Mouse (Mus musculus): ENCODE results near the gene Cd55. TPM values are rescaled to one million over a fixed set of nuclear protein-coding genes. Genes with fewer than 3 reads are reported as not detected.
A peak's percentile ranks its signal among the peaks of the same experiment; 100 is the strongest.
"Not testable (repeated sequence)": the region's sequence is repeated elsewhere in the genome, so short reads cannot be mapped to it uniquely, and the experiment has no call there.

The Cd55 gene
- polyA plus RNA-seq, 1 experiment from 2014 or later: 1.6 TPM

DNA sequence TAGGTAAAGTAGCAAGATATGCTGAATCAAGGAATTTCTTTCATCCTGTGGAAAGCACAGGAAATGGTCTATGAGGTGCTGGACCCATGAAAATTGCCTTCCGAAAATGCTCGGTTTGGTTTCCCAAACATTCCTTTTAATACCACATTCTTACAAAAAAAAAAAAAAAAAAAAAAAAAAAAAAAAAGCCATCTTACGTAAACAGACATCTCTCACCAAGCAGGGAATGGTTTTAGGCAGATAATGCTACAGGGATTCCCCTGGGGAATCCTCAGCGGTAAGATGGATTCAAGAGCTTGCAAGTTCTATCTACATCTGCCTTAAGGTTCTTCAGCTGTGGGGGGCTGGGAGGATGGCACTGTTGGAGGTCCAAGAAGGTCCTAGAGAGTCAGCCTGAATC lies 7.5 kb upstream of the Cd55 start:
- no peaks in the 10 kb centered on the region for H3K9me3 ChIP-seq
- no peaks in the 10 kb centered on the region for H3K36me3 ChIP-seq (replicated peaks)
- no peaks in the 10 kb centered on the region for H3K27me3 ChIP-seq (ENCODE audit: poor library complexity, severe bottlenecking)
- DNase-seq (ENCODE audit: extremely low spot score, low spot score): no peak
- 85% methylated on average over 4 of the region's 4 CpGs for WGBS
- H3K27ac ChIP-seq: no peak overlapping the region
- no peaks in the 10 kb centered on the region for H3K4me1 ChIP-seq
- no peak overlapping the region for H3K4me3 ChIP-seq

DNA sequence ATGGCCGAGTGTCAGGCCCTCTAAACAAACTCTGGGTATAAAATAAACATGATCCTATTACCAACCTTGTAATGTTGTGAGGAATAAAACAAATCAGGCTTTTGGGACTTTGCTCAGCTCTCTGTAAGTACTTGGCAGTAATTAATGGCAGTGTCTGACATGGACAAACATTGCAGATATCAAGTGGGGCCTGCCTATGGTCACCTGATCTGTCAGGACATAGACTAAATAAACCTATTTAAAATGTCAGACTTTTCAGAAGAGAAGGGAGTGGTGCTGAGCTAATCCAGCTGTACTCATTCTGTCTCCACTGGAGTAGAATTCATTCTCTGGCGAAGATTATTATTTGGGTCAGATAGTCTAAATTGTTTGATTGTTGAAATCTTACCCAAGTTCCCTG lies 4.9 kb upstream of the Cd55 start:
- Histone ChIP-seq H3K27me3 (ENCODE audit: poor library complexity, severe bottlenecking) (peaks cover 13% of the 10 kb centered on the region), H3K36me3 (replicated peaks) (no peaks in the 10 kb centered on the region), H3K4me3 (no peak overlapping the region), H3K4me1 (peaks cover 5% of the 10 kb centered on the region), H3K9me3 (no peaks in the 10 kb centered on the region), H3K27ac (no peak overlapping the region)
- DNase-seq (ENCODE audit: extremely low spot score, low spot score): no peak
- WGBS: 83% methylated on average over 2 of the region's 2 CpGs

DNA sequence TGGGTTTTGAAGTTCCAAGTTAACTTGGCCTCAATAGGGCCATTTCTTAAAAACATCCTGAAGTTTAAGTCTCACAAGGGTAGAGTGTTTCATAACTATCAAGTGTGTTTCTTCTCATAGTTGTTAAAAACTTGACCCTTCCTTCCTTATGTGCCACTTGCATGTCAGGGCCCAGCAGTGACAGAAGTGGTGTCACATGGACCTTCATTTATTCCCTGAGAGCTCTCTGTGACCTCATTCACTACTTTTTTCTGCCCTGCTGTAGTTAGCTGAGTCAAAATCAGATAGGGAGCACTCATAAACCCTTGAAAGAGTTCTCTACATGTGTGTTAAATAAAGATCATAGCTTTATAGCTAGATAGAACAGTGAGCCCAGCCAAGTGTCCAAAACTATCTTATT lies 1.6 kb upstream of the Cd55 start:
- no peak for DNase-seq (ENCODE audit: extremely low spot score, low spot score)
- H3K4me1 ChIP-seq: peaks cover 10% of the 10 kb centered on the region
- no peak overlapping the region for H3K27ac ChIP-seq
- H3K27me3 ChIP-seq (ENCODE audit: poor library complexity, severe bottlenecking): peaks cover 13% of the 10 kb centered on the region
- H3K9me3 ChIP-seq: no peaks in the 10 kb centered on the region
- no peaks in the 10 kb centered on the region for H3K36me3 ChIP-seq (replicated peaks)
- H3K4me3 ChIP-seq: no peak overlapping the region

DNA sequence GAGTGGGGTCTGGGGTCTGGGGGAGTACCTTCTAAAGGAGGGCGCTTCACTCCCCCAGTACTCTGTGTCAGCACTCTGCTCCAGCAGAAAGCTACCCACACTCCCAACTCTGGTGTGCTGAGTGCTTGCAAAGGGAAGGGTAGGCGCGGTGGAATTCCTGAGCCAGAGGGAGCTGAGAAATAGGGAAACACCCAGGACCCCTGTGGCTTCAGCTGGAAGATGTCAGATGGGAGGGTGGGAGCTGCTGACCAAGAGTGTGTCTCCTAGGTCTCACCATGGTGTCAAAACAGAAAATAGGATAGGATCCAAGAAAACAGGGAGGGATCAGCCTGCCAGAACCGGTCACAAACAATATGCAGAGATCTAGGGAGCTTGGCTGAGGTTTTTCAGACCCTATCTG lies 323 bp upstream of the Cd55 start:
- DNase-seq (ENCODE audit: extremely low spot score, low spot score): no peak
- H3K9me3 ChIP-seq: no peaks in the 10 kb centered on the region
- H3K4me3 ChIP-seq: peak overlapping the region; percentile 68
- H3K27ac ChIP-seq: peak overlapping the region; percentile 82
- 5% methylated on average over 4 of the region's 4 CpGs for WGBS
- H3K36me3 ChIP-seq (replicated peaks): no peaks in the 10 kb centered on the region
- peaks cover 10% of the 10 kb centered on the region for H3K4me1 ChIP-seq
- H3K27me3 ChIP-seq (ENCODE audit: poor library complexity, severe bottlenecking): peaks cover 13% of the 10 kb centered on the region

DNA sequence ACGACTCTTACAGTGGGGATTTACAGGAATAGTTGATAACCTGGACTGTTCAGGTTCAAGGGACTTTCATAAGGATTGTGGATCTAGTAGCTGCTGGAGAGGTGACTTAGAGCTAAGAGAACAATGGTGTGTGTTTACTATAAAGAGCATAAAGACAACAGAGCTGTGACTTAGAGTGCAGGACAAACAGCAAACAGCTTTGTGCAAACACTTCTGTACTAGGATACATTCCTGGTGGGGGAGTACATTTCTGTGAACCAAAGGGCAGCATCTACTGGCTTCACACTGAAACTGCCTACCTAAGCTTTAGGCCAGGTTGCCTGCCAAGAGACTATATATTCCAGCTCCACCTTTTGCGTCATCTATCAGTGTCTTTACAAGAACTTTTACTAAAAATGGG lies 7.4 kb downstream of the Cd55 start:
- no peaks in the 10 kb centered on the region for H3K27me3 ChIP-seq (ENCODE audit: poor library complexity, severe bottlenecking)
- no peaks in the 10 kb centered on the region for H3K36me3 ChIP-seq (replicated peaks)
- no peaks in the 10 kb centered on the region for H3K4me1 ChIP-seq
- no peak overlapping the region for H3K4me3 ChIP-seq
- no peak overlapping the region for H3K27ac ChIP-seq
- 93% methylated on average over 2 of the region's 2 CpGs for WGBS
- DNase-seq (ENCODE audit: extremely low spot score, low spot score): no peak
- no peaks in the 10 kb centered on the region for H3K9me3 ChIP-seq

DNA sequence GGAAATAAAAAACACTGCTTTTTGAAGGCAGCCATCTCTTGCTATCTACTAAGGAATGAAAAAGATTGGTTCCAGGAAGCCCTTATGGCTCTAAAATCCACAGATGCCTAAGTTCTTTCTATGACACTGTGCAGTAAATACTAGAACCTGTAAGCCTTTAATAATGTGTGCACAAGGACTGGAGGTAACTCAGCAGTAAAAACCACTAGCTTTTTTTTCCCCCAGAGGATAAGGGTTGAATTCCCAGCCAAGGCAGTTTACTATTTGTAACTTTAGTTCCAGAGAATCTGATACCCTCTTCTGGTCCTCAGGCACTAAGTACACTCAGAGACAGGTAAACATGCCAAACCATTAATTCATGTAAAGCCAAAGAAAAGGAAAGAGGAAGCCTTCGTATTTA lies 19.6 kb downstream of the Cd55 start:
- H3K9me3 ChIP-seq; H3K4me3 ChIP-seq; H3K4me1 ChIP-seq; DNase-seq (ENCODE audit: extremely low spot score, low spot score); H3K27ac ChIP-seq; H3K36me3 ChIP-seq (replicated peaks); H3K27me3 ChIP-seq (ENCODE audit: poor library complexity, severe bottlenecking): not testable (repeated sequence)
- WGBS: 77% methylated on average over 1 of the region's 1 CpGs

DNA sequence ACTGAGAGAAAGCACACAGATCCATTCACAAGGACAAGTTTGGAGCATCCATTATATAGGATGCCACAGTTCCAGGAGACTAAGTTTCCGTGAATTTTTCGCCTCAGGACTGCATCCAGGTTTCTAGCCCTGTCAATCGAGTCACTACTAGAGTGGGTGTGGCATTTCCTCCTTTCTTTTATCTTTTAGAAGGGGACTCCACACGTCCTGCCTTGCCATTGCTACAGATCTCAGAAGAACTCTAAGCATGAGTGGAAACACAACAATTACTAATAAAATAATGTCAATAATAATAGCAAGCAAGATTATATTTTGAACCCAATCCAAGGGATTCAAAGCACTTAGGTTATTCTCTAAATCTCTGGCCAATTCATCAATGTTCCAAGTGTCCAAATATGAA lies 31.6 kb downstream of the Cd55 start:
- Histone ChIP-seq H3K4me3 (no peak overlapping the region), H3K36me3 (replicated peaks) (no peaks in the 10 kb centered on the region), H3K4me1 (no peaks in the 10 kb centered on the region), H3K27me3 (ENCODE audit: poor library complexity, severe bottlenecking) (no peaks in the 10 kb centered on the region), H3K27ac (no peak overlapping the region), H3K9me3 (peaks cover 9% of the 10 kb centered on the region; the same call in 1 of the 2 replicates)
- 83% methylated on average over 4 of the region's 4 CpGs for WGBS
- no peak for DNase-seq (ENCODE audit: extremely low spot score, low spot score)

DNA sequence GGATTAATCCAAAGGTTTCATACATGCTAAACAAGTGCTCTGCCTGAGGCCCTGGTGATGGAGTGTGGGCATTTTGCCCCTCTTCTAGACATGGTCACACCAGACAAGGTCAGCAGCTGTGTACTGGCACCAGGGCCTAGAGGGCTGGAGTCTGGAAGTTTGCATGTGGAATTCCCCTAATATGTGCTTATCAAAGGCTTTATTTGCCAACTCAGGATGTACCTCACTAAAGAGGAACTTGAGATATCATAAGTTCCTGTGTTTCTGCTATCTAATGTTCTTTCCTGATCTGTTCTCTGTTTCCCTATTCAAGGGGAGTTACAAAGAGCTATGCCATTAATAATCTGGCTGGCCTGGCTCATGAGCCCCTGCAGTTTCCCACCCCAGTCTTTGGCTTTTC lies 33.9 kb downstream of the Cd55 start:
- not testable (repeated sequence) for H3K36me3 ChIP-seq (replicated peaks); H3K4me1 ChIP-seq; H3K27ac ChIP-seq; DNase-seq (ENCODE audit: extremely low spot score, low spot score); H3K9me3 ChIP-seq; H3K4me3 ChIP-seq; H3K27me3 ChIP-seq (ENCODE audit: poor library complexity, severe bottlenecking)

DNA sequence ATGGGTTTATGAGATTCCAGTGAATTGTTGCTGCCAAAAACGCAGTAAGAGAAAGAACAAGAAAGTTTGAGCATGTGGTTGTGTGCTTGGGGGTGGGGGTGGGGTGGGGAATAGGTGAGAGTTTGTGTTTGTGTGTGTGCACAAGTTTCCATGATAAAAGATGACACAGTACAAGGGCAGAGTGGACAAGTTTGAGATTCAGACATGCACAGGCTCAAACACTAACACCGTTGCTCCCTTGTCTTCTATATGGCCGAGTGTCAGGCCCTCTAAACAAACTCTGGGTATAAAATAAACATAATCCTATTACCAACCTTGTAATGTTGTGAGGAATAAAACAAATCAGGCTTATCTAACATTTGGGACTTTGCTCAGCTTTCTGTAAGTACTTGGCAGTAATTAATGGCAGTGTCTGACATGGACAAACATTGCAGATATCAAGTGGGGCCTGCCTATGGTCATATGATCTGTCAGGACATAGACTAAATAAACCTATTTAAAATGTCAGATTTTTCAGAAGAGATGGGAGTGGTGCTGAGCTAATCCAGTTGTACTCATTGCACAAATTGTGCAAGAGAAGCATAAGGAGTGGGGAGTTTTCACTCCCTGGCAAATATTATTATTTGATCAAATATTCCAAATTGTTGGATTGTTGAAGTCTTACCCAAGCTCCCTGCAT lies 35.2 kb downstream of the Cd55 start:
- not testable (repeated sequence) for H3K4me1 ChIP-seq; H3K36me3 ChIP-seq (replicated peaks); H3K27ac ChIP-seq; DNase-seq (ENCODE audit: extremely low spot score, low spot score); H3K4me3 ChIP-seq; H3K9me3 ChIP-seq; H3K27me3 ChIP-seq (ENCODE audit: poor library complexity, severe bottlenecking)
- WGBS: 75% methylated on average over 3 of the region's 3 CpGs

DNA sequence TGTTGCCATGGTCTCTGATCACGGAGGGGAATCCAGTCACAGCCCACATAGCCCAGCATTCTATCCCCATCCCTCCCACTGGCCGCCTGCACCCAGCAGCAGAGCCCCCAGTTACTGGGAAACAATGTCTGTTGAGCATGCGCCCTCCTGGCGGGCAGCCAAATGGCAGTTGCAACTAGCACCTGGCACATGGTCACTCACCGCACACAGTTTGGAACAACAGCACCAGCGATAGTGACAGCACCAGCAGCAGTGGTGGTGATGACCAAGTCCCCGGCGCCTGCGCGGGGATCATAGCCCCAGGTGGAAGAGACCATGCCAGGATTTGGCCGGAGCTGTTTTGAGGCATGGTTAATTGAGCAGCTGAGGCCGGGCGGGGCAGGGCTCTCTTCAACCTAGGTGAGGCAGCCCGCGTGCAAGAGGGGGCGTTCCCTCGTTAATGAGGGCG lies 39.9 kb downstream of the Cd55 start, which contains the start of gene Cd55b:
Cd55b (minus strand) TSS at position 346 of the 448 bp plus-strand sequence.
- no peak within 1 kb of the TSS for H3K4me3 ChIP-seq
- WGBS: 72% methylated on average over 18 of the region's 18 CpGs
- H3K4me1 ChIP-seq: no peaks in the 10 kb centered on the region
- H3K36me3 ChIP-seq (replicated peaks): no peaks in the 10 kb centered on the region
- H3K9me3 ChIP-seq: no peaks in the 10 kb centered on the region
- DNase-seq (ENCODE audit: extremely low spot score, low spot score): no peak
- H3K27me3 ChIP-seq (ENCODE audit: poor library complexity, severe bottlenecking): no peaks in the 10 kb centered on the region
- no peak within 1 kb of the TSS for H3K27ac ChIP-seq

DNA sequence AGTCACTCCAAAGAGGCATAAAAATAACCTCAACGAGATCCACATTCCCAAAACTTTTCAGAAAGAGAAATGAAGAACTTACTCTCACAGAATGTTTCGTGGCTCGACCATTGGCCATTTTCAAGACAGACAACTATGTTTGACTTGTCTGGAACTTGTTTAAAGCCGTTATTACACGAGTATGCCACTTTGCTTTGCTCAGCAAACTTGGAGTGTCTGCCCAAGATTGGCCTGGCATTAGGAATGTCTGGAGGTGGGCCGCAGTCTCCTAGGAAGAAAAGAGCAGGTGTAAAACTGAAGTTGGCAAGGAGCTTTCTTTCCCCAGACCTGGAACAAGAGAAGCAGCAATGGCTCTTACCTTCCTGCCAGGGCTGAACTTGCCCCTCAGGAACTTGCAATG lies 40.5 kb downstream of the Cd55 start:
- H3K9me3 ChIP-seq; H3K4me3 ChIP-seq; H3K27me3 ChIP-seq (ENCODE audit: poor library complexity, severe bottlenecking); H3K4me1 ChIP-seq; H3K27ac ChIP-seq; H3K36me3 ChIP-seq (replicated peaks); DNase-seq (ENCODE audit: extremely low spot score, low spot score): not testable (repeated sequence)
- no CpG with 5 or more reads among the region's 6 CpGs for WGBS

DNA sequence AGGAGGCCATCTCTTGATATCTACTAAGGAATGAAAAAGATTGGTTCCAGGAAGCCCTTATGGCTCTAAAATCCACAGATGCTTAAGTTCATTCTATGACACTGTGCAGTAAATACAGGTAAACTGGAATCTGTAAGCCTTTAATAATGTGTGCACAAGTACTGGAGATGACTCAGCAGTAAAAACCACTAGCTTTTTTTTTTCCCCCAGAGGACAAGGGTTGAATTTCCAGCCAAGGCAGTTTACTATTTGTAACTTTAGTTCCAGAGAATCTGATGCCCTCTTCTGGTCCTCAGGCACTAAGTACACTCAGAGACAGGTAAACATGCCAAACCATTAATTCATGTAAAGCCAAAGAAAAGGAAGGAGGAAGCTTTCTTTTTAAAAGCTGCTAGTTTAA lies 65.4 kb downstream of the Cd55 start:
- H3K9me3 ChIP-seq; H3K27ac ChIP-seq; H3K4me1 ChIP-seq; H3K36me3 ChIP-seq (replicated peaks); H3K4me3 ChIP-seq; H3K27me3 ChIP-seq (ENCODE audit: poor library complexity, severe bottlenecking); DNase-seq (ENCODE audit: extremely low spot score, low spot score): not testable (repeated sequence)

Data from forebrain, embryonic 10.5 days (tissue).